In the genomic region with DNA sequence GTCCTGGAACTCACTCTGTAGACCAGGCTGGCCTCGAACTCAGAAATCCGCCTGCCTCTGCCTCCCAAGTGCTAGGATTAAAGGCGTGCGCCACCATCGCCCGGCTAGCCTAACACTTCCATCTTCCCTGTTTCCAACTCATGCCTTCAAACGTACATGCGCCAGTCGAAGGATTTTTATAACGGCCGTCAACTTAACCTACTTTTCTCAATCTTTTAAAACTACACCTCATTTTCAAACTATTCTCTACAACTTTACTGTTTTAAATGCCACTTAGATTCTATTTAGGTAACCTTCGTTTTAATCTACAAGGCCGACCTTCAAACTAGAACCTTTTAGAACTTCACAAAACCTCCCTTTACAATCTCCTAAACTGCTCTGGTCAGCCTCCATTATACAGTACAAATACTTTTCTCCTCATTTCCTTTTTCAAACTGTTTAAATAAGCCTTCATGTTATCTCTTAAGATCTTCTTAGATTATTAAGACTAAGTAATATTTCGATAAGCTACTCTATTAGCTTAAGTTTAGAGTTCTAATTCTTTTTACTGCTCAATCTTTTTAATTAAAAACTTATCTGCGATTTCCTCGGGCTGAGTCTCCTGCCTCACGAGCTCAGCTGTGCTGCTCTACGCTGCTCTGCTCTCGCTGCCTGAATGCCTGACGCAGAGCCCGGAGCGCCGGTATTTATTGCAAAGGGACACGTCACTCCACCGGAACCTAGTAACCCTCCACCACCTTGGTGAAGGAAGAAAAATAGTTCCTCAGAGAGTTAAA, we compare ENCODE assay signal across 8 mouse cellular contexts. TPM values are rescaled to one million over a fixed set of nuclear protein-coding genes. Genes with fewer than 3 reads are reported as not detected.
DNase-seq lines count a peak whose midpoint lies in the region; ATAC-seq lines count a peak whose summit lies in the region.

No protein-coding gene starts in this region.

- peak overlapping the region; percentile 98 for H3K4me3 ChIP-seq in hindbrain, embryonic 12.5 days

- H3K27me3 ChIP-seq in hindbrain, embryonic 12.5 days: no peaks in the 10 kb centered on the region

- no peaks in the 10 kb centered on the region for H3K9me3 ChIP-seq in hindbrain, embryonic 12.5 days (replicated peaks)

- under 1% methylated on average over 25 of the region's 25 CpGs for WGBS in hindbrain, embryonic 12.5 days

- H3K4me1 ChIP-seq in hindbrain, embryonic 12.5 days: peaks cover 41% of the 10 kb centered on the region

- peak overlapping the region; percentile 90 for H3K4me2 ChIP-seq in hindbrain, embryonic 12.5 days (replicated peaks)

- H3K27ac ChIP-seq in hindbrain, embryonic 12.5 days: peak overlapping the region; percentile 99

- DNase-seq in NIH3T3 (ENCODE audit: low read depth): peak; percentile 99
- DNase-seq in cerebellum, postnatal 10 days: peak; percentile 97 to 98
- peak; percentile 85 to 93 for DNase-seq in frontal cortex, postnatal 10 days (ENCODE audit: low spot score in 2 of 2)
- DNase-seq in layer of hippocampus, postnatal 14 days (ENCODE audit: low spot score in 2 of 2): peak; percentile 98
- peak; percentile 97 for DNase-seq in lung, postnatal 10 days
- DNase-seq in ovary, postnatal 14 days (ENCODE audit: low spot score): peak; percentile 98
- peak; percentile 93 to 98 for DNase-seq in thymus, postnatal 10 days (ENCODE audit: low spot score in 2 of 2)

- peak overlapping the region; percentile 100 for H3K9ac ChIP-seq in hindbrain, embryonic 12.5 days

- no peak for ATAC-seq in hindbrain, embryonic 12.5 days (ENCODE audit: low FRiP score)

- H3K36me3 ChIP-seq in hindbrain, embryonic 12.5 days: peaks cover 14% of the 10 kb centered on the region

RNA-seq across cellular contexts. Expression of a gene that starts 31.0 kb away (rescaled TPM):
- 71.8 and 73.7 TPM in 2 replicates for polyA plus RNA-seq in hindbrain, embryonic 12.5 days (2016; fragmentation: Nextera tagmentation; extraction: Ambion mirVana)
- total RNA-seq in layer of hippocampus, postnatal 14 days (2021): 10 to 100 TPM; 73.6 to 75.1 TPM
